Mouse (Mus musculus) E14TG2a.4 (cell line): ENCODE data around the gene Itpk1.

Source experiments
- H3K27me3 ChIP-seq: 2 replicates; pipeline ENCODE4 v1.6.1; 2014; ENCODE audit warnings: low read length, control low read depth; ENCODE audit not compliant: insufficient read depth
- H3K36me3 ChIP-seq: 2 replicates; pipeline ENCODE4 v1.6.1; 2014; ENCODE audit warnings: low read length, control low read depth; ENCODE audit not compliant: insufficient read depth
- H3K4me1 ChIP-seq: replicated peaks from 2 replicates; pipeline ENCODE4 v1.6.1; 2014; ENCODE audit warnings: low read depth, low read length, control low read depth
- H3K4me3 ChIP-seq: replicated peaks from 2 replicates; pipeline ENCODE4 v1.5.1; 2014; ENCODE audit warnings: mild to moderate bottlenecking, low read length
- H3K9me3 ChIP-seq: 2 replicates; pipeline ENCODE4 v1.6.1; 2014; ENCODE audit warnings: low read length, control low read depth
- CTCF ChIP-seq: conservative IDR thresholded peaks from 2 replicates; pipeline ENCODE4 v1.5.1; 2014; ENCODE audit warnings: low read length
- NANOG ChIP-seq: IDR thresholded peaks from 2 replicates; pipeline ENCODE4 v1.6.1; 2014; ENCODE audit warnings: borderline replicate concordance, low read length, mixed read lengths
- POU5F1 ChIP-seq: IDR thresholded peaks from 2 replicates; pipeline ENCODE4 v1.6.1; 2014; ENCODE audit warnings: low read length, borderline replicate concordance

Itpk1 gene

DNA sequence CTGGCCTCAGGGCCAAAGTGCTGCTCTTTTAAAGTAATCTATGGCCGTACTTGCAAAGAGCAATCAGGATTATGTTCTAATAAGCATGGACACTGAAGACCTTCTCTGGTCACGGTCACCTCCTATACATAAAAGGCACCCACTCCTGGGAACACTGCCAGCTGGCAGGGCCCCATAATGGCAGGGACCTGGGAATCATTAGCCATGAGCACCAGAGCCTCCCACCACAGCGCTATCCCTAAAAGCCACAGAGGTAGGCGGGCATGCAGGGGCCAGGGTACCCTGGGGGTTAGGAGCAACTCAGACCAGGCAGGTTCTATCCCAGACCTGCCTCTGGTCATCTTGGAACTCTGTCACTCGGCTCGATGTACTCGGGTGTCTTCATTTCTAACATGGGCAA, 104.9 kb downstream of the Itpk1 start:
- Histone ChIP-seq H3K9me3 (peaks cover 6% of the 10 kb centered on the region), H3K27me3 (no peaks in the 10 kb centered on the region), H3K4me1 (peaks cover 83% of the 10 kb centered on the region), H3K36me3 (peaks cover 74% of the 10 kb centered on the region), H3K4me3 (no peak overlapping the region)
- TF ChIP-seq POU5F1 (no peak), NANOG (no peak), CTCF (no peak)

DNA sequence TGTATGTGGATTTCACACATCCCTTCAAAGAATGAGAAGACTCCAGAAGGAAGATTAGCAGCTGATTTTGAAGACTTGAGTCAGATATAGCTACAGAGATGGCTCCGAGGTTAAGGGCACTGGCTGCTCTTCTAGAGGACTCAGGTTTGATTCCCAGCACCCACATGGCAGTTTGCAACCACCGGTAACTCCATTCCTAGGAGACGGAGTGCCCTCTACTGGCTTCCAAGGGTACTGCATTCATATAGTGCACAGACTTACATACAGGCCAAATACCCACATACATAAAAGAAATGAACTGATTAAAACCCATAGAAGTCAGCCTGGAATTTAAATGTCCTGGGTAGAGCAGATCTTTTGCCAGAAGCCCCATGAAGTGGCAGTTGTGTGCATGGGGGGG, 106.2 kb downstream of the Itpk1 start:
- Histone ChIP-seq H3K9me3 (peaks cover 6% of the 10 kb centered on the region), H3K27me3 (no peaks in the 10 kb centered on the region), H3K4me3 (no peak overlapping the region), H3K4me1 (peaks cover 89% of the 10 kb centered on the region), H3K36me3 (peaks cover 74% of the 10 kb centered on the region)
- TF ChIP-seq NANOG = no peak
- TF ChIP-seq POU5F1 = no peak
- TF ChIP-seq CTCF = peak; percentile 62

GRCm38 (mm10) chr12:102597466-102597865, 107.3 kb downstream of the Itpk1 start:
- no peak overlapping the region for H3K4me3 ChIP-seq
- TF ChIP-seq POU5F1 = no peak
- TF ChIP-seq NANOG = no peak
- TF ChIP-seq CTCF = no peak
- H3K36me3 ChIP-seq = peaks cover 74% of the 10 kb centered on the region
- peaks cover 88% of the 10 kb centered on the region for H3K4me1 ChIP-seq
- H3K27me3 ChIP-seq = no peaks in the 10 kb centered on the region
- peaks cover 6% of the 10 kb centered on the region for H3K9me3 ChIP-seq

DNA sequence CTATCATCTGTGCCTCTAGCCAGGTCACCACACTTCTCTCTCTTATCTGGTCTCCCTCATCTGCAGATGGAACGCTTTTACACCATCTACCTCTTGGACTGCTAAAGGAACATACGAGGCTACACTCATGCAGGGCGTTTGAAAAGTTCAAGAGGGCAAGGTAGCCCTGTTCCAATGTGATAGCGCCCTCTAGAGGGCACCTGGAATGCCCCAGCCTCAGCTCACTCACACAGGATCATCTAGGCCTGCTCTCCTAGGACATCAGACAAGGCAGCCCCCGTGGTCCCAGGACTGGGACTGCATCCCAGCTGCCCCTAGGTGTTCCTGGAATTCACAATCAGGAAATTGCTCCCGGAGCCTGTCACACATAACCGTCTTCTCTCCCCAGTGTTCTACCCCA, 108.3 kb downstream of the Itpk1 start:
- TF ChIP-seq CTCF (peak; percentile 89), NANOG (no peak)

DNA sequence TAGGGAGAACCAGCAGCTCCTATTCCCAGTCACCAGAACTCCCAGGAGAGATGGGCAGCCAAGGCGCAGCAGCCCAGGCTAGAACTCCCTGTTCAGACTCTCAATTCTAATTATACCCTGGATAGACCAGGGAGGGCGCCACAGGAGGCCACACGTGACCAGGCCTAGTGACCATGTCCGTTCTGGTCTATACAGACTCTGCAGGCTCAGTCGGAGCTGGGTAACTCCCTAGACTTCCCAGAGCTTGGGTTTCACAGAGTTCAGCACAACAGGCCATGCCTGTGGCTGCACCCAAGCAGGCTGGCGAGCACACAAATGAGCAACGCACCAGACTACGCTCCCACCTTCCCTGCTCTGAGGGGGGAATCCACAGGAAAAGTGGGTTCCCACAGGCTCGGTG, 110.1 kb downstream of the Itpk1 start:
- Histone ChIP-seq H3K36me3 (peaks cover 77% of the 10 kb centered on the region), H3K27me3 (no peaks in the 10 kb centered on the region), H3K4me1 (peaks cover 74% of the 10 kb centered on the region), H3K9me3 (peaks cover 6% of the 10 kb centered on the region), H3K4me3 (no peak overlapping the region)
- TF ChIP-seq POU5F1 = no peak

More for the DNA sequence above, 108.3 kb downstream of the Itpk1 start:
- Histone ChIP-seq H3K36me3 (peaks cover 74% of the 10 kb centered on the region), H3K4me3 (no peak overlapping the region), H3K4me1 (peaks cover 77% of the 10 kb centered on the region), H3K27me3 (no peaks in the 10 kb centered on the region), H3K9me3 (peaks cover 6% of the 10 kb centered on the region)

- Histone ChIP-seq H3K27me3 (no peaks in the 10 kb centered on the region), H3K4me1 (peaks cover 68% of the 10 kb centered on the region), H3K36me3 (peaks cover 76% of the 10 kb centered on the region), H3K4me3 (no peak overlapping the region), H3K9me3 (peaks cover 5% of the 10 kb centered on the region)
- TF ChIP-seq CTCF = no peak
- no peak for TF ChIP-seq POU5F1
- no peak for TF ChIP-seq NANOG
Measured at GRCm38 (mm10) chr12:102593699-102594098, 111.0 kb downstream of the Itpk1 start.

- TF ChIP-seq CTCF = no peak
- H3K9me3 ChIP-seq = no peaks in the 10 kb centered on the region
- H3K36me3 ChIP-seq = peaks cover 82% of the 10 kb centered on the region
- no peaks in the 10 kb centered on the region for H3K27me3 ChIP-seq
- no peak overlapping the region; the same call in 1 of the 2 replicates for H3K4me3 ChIP-seq
- H3K4me1 ChIP-seq = peaks cover 49% of the 10 kb centered on the region
Measured at GRCm38 (mm10) chr12:102590711-102591360, 113.9 kb downstream of the Itpk1 start.

GRCm38 (mm10) chr12:102587106-102587505, 117.6 kb downstream of the Itpk1 start:
- no peak for TF ChIP-seq POU5F1
- TF ChIP-seq NANOG = no peak
- TF ChIP-seq CTCF = no peak
- no peak overlapping the region for H3K4me3 ChIP-seq
- no peaks in the 10 kb centered on the region for H3K27me3 ChIP-seq
- H3K36me3 ChIP-seq = peaks cover 91% of the 10 kb centered on the region
- H3K4me1 ChIP-seq = peaks cover 39% of the 10 kb centered on the region
- no peaks in the 10 kb centered on the region for H3K9me3 ChIP-seq

GRCm38 (mm10) chr12:102586286-102586881, 118.3 kb downstream of the Itpk1 start:
- Histone ChIP-seq H3K27me3 (no peaks in the 10 kb centered on the region), H3K9me3 (no peaks in the 10 kb centered on the region), H3K4me1 (peaks cover 46% of the 10 kb centered on the region), H3K4me3 (no peak overlapping the region), H3K36me3 (peaks cover 92% of the 10 kb centered on the region)
- TF ChIP-seq NANOG = no peak
- no peak for TF ChIP-seq POU5F1
- no peak for TF ChIP-seq CTCF
